Mouse (Mus musculus): ENCODE measurements around the gene Sycp2.

- TF ChIP-seq POLR2A (IDR thresholded peaks at IDR 0.05; ENCODE audit: insufficient read length, low read depth), result no peak
- TF ChIP-seq MAX (IDR thresholded peaks at IDR 0.05; ENCODE audit: low read depth), result no peak
- no peak for TF ChIP-seq MYOD1 (IDR thresholded peaks at IDR 0.05; ENCODE audit: control insufficient read depth in 1 of 3, insufficient read length in 2 of 3, low read depth in 2 of 3)
- TF ChIP-seq TCF12 (IDR thresholded peaks at IDR 0.05; ENCODE audit: insufficient read depth, poor library complexity, severe bottlenecking), result no peak
- no peak for TF ChIP-seq E2F4 (IDR thresholded peaks at IDR 0.05; ENCODE audit: insufficient read depth)
These were observed 103.9 kb downstream of the Sycp2 start for GRCm38 (mm10) chr2:178303453-178304187.
